Mouse (Mus musculus): ENCODE measurements around the gene Myl9.

- TF ChIP-seq CTCF (IDR thresholded peaks at IDR 0.05; ENCODE audit: control insufficient read depth, insufficient read depth, insufficient read length) (no peak), MYOG (IDR thresholded peaks at IDR 0.05; ENCODE audit: control insufficient read depth, extremely low read depth, insufficient read length) (no peak), CEBPB (IDR thresholded peaks at IDR 0.05; ENCODE audit: low read depth) (no peak), MYOD1 (IDR thresholded peaks at IDR 0.05; ENCODE audit: control insufficient read depth, insufficient read length, low read depth) (no peak), USF1 (IDR thresholded peaks at IDR 0.05; ENCODE audit: low read depth) (no peak)
These were observed 8.1 kb downstream of the Myl9 start for GRCm38 (mm10) chr2:156783349-156783728.

Data from C2C12 (cell line).